Mouse (Mus musculus) testis, adult 2 months (tissue): ENCODE measurements around the gene Nat8f4.

Experiments
- CTCF ChIP-seq: fragments of 200-500 bp; IDR thresholded peaks from 2 replicates; pipeline ENCODE4 v1.5.1; 2012; ENCODE audit warnings: low read depth, mild to moderate bottlenecking, inconsistent platforms, low read length, moderate library complexity; ENCODE audit not compliant: control insufficient read depth, insufficient read depth, insufficient replicate concordance
- POLR2A ChIP-seq: fragments of 200-500 bp; IDR thresholded peaks from 2 replicates; pipeline ENCODE4 v1.6.1; 2012; ENCODE audit warnings: low read depth, mild to moderate bottlenecking, inconsistent platforms, low read length, moderate library complexity; ENCODE audit not compliant: control insufficient read depth

- no peak for TF ChIP-seq CTCF
- no peak for TF ChIP-seq POLR2A
These were observed 42.1 kb downstream of the Nat8f4 start for GRCm38 (mm10) chr6:85862565-85862964.
